Mouse (Mus musculus) embryonic facial prominence, embryonic 12.5 days (tissue): ENCODE measurements around the gene Htra1. TPM values are rescaled to one million over a fixed set of nuclear protein-coding genes. Genes with fewer than 3 reads are reported as not detected.
A peak's percentile ranks its signal among the peaks of the same experiment; 100 is the strongest.

Experiments used
- ATAC-seq: fragments of 200-750 bp; cut with Nextera tagmentation; 2 replicates; pipeline ENCODE4 v1.8.0; 2017; ENCODE audit not compliant: insufficient number of reproducible peaks, insufficient read depth, low FRiP score, low TSS enrichment
- H3K27ac ChIP-seq: fragments of 300-500 bp; sonication (generic); 2 replicates; pipeline ENCODE4 v1.5.1; 2016; ENCODE audit warnings: mild to moderate bottlenecking
- H3K27me3 ChIP-seq: fragments of 300-500 bp; sonication (generic); 2 replicates; pipeline ENCODE4 v1.6.1; 2016; ENCODE audit warnings: mild to moderate bottlenecking, moderate library complexity
- H3K36me3 ChIP-seq: fragments of 300-500 bp; sonication (generic); 2 replicates; pipeline ENCODE4 v1.6.1; 2016; ENCODE audit warnings: mild to moderate bottlenecking
- H3K4me1 ChIP-seq: fragments of 300-500 bp; sonication (generic); 2 replicates; pipeline ENCODE4 v1.6.1; 2016
- H3K4me2 ChIP-seq: fragments of 300-500 bp; sonication (generic); replicated peaks from 2 replicates; pipeline ENCODE4 v1.6.1; 2016; ENCODE audit warnings: mild to moderate bottlenecking, moderate library complexity
- H3K4me3 ChIP-seq: fragments of 300-500 bp; sonication (generic); 2 replicates; pipeline ENCODE4 v1.5.1; 2016; ENCODE audit warnings: mild to moderate bottlenecking
- H3K9ac ChIP-seq: fragments of 300-500 bp; sonication (generic); 2 replicates; pipeline ENCODE4 v1.6.1; 2016; ENCODE audit warnings: mild to moderate bottlenecking, moderate library complexity
- H3K9me3 ChIP-seq: fragments of 300-500 bp; sonication (generic); 2 replicates; pipeline ENCODE4 v1.6.1; 2016; ENCODE audit warnings: mild to moderate bottlenecking, moderate library complexity
- WGBS: fragments of 180-500 bp; shearing (Covaris S2); methylation state at CpG from one replicate; pipeline ENCODE4 v1.1.7; 2016; 5-methylcytosine and 5-hydroxymethylcytosine counted together
- polyA plus RNA-seq: library from polyadenylated mRNA; unstranded; fragments of >200 nt; fragmentation: Nextera tagmentation; extraction: Ambion mirVana; gene quantifications from 2 replicates; pipeline ENCODE4 v1.2.1, GENCODE M21; 2016

Gene Htra1
- polyA plus RNA-seq, result 11.6 and 16.2 TPM in 2 replicates

DNA sequence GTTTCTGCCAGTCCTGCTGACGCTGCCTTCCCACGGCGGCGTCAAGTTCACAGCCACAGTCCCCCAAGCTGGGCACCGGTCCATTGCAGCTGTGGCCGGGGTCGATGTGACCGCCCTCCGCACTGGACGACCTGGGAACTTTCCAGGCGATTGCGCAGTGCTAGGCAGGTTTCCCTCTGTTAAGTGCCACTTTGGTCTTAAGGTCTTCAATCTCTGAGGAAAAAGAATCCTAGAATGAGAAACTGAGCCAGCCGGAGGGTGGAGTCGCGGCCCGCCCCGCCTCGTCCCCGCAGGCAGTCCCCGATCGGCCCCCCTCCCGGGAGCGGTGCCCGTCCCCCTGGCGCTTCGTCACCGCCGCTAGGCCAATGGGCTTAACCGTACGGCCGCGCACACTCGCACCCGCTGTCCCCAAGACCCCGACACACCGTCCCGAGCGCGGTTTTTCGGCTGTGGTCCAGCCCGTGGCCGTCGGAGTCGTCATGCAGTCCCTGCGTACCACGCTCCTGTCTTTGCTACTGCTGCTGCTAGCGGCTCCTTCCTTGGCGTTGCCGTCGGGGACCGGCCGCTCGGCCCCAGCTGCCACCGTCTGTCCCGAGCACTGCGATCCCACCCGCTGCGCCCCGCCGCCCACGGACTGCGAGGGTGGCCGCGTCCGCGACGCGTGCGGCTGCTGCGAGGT lies at the start of gene Htra1:
Gene Htra1 (plus strand): TSS at position 319 of the 679 bp plus-strand sequence.
- H3K27me3 ChIP-seq, result peaks cover 72% of the 10 kb centered on the region
- under 1% methylated on average over 68 of the region's 70 CpGs for WGBS
- no peak within 1 kb of the TSS for H3K27ac ChIP-seq

DNA sequence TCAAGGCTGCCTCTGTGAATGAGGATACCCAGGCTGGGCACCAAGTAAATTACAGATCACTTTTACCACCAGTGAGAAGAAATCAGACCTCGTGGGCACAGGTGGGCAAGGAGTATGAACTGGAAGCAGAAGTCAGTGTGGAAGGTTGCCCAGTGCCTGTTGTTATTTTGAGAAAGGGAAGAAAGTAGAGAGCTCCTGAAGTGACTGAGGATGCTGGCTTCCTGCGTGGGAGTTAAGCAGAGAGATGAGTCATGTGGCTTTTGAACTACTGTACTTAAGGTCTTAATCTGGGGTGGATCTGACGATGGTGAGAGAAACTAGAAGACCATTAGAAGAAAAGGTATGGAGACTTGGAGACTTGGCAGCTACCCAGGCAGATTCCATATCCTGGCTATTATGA lies 49.7 kb upstream of the Htra1 start:
- H3K4me2 ChIP-seq, result no peak overlapping the region
- WGBS, result 88% methylated on average over 3 of the region's 3 CpGs
- H3K4me3 ChIP-seq, result no peak overlapping the region
- no peaks in the 10 kb centered on the region for H3K27me3 ChIP-seq
- no peaks in the 10 kb centered on the region for H3K36me3 ChIP-seq
- no peak for ATAC-seq
- H3K4me1 ChIP-seq, result no peaks in the 10 kb centered on the region
- no peaks in the 10 kb centered on the region for H3K9me3 ChIP-seq
- no peak overlapping the region for H3K9ac ChIP-seq
- no peak overlapping the region for H3K27ac ChIP-seq

More for the DNA sequence above, at the start of gene Htra1:
- Histone ChIP-seq H3K4me1 (peaks cover 10% of the 10 kb centered on the region), H3K9ac (peak within 1 kb of the TSS; percentile 50; the same call in 1 of the 2 replicates), H3K4me2 (peak within 1 kb of the TSS; percentile 79), H3K9me3 (no peaks in the 10 kb centered on the region), H3K4me3 (peak within 1 kb of the TSS; percentile 54), H3K36me3 (no peaks in the 10 kb centered on the region)
- peak; percentile 76 for ATAC-seq

DNA sequence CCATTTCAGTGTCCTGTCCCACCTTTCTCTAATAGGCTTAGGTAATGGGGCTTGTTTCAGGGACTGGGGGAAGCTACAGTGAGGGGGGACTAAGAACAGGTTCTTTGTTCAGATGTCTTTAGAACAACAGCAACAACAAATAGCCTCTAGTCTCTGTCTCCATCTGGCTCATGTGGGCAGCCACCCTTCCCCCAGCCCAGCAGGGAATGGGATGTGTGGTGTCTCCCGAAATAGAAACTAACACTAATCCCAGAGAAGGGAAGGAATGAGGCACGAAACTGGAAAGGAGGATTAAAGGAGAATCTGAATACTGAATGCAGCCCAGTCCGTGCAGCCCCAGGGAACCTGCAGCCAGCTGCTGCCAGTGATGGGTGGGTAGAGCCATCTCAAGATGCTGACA lies 48.0 kb upstream of the Htra1 start:
- H3K4me3 ChIP-seq, result no peak overlapping the region
- H3K4me1 ChIP-seq, result no peaks in the 10 kb centered on the region
- peaks cover 6% of the 10 kb centered on the region; the same call in 1 of the 2 replicates for H3K36me3 ChIP-seq
- no peaks in the 10 kb centered on the region for H3K27me3 ChIP-seq
- no peak overlapping the region for H3K9ac ChIP-seq
- 27% methylated on average over 3 of the region's 3 CpGs for WGBS
- H3K9me3 ChIP-seq, result no peaks in the 10 kb centered on the region
- H3K27ac ChIP-seq, result no peak overlapping the region
- ATAC-seq, result no peak
- H3K4me2 ChIP-seq, result no peak overlapping the region

DNA sequence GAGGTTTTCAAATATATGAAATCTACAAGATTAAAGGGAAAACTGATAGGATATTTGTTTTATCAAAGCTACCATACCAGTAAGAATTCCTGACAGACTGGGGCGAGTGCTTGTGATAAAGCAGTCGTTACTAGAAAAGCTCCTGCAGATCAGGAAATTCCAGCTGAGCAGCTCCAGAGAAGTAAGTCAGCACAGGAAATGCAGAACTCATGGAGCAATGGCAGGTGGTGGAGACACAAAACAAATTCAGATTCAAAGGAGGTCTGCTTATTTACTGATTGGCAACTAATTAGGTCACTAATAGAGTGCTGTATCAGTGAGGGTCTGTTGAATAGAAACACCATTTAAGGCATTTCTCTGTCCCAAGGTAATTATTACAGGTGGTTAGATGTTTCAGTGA lies 45.0 kb upstream of the Htra1 start:
- no peaks in the 10 kb centered on the region for H3K4me1 ChIP-seq
- ATAC-seq, result no peak
- H3K9me3 ChIP-seq, result no peaks in the 10 kb centered on the region
- H3K27ac ChIP-seq, result no peak overlapping the region
- WGBS, result 34% methylated on average over 2 of the region's 2 CpGs
- no peak overlapping the region for H3K4me3 ChIP-seq
- peaks cover 6% of the 10 kb centered on the region; the same call in 1 of the 2 replicates for H3K36me3 ChIP-seq
- H3K4me2 ChIP-seq, result no peak overlapping the region
- H3K9ac ChIP-seq, result no peak overlapping the region
- H3K27me3 ChIP-seq, result no peaks in the 10 kb centered on the region

DNA sequence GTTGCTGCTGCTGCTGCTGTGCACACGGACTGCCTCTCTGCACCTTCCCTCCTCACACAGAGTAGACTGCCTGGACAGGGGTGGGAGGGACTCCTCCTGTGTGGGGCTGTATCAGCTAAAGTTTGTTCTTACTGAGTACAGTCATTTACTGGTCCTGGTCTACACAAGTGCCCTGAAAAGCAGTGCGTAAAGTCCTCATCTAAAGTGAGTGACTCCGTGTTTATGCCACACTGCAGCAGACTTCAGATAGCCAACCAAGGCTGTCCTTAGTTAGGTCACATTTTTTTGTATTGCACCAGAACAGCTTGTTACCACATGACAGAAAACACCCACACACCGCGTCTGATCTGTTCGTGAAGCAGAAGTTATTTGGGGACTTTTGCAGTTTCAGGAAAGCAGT lies 42.9 kb upstream of the Htra1 start:
- Histone ChIP-seq H3K36me3 (peaks cover 6% of the 10 kb centered on the region; the same call in 1 of the 2 replicates), H3K27me3 (no peaks in the 10 kb centered on the region), H3K4me1 (no peaks in the 10 kb centered on the region), H3K9ac (no peak overlapping the region), H3K9me3 (no peaks in the 10 kb centered on the region), H3K4me3 (no peak overlapping the region), H3K27ac (no peak overlapping the region; the same call in 1 of the 2 replicates), H3K4me2 (no peak overlapping the region)
- ATAC-seq, result no peak
- 78% methylated on average over 6 of the region's 6 CpGs for WGBS

DNA sequence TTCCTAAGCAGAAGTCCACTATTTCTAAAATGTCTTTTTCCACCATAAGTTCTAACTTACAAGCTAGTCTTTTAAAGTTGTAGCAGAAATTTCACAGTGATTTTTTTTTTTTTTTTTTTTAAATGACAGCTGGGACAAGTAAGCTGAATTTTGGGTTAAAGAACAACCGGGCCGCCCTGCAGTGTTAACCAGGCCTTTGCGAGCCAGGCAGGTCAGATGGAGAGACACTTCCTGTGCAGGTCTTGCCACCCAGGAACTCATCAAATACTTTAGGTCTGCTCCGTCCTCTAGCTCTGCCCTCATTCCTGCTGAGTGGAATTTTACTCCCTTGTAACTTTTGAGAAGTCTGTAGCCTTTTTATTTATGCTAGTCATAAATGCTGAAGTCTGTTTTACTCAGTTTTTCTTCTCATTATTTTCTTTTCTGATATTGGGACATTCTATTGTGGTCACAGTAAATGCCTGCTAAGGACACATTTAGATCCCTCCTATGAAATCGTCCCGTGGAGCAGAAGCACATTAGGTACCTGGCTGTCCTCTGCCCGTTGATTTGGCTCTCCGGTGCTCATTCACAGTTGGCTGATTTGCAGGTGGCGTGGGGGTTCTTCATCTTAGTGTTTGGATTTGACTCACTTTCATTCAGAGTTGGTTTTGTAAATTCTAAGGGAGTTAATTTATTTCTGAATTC lies 40.8 kb upstream of the Htra1 start:
- H3K4me2 ChIP-seq, result no peak overlapping the region
- H3K27ac ChIP-seq, result no peak overlapping the region
- no peaks in the 10 kb centered on the region for H3K27me3 ChIP-seq
- H3K36me3 ChIP-seq, result peaks cover 13% of the 10 kb centered on the region; the same call in 1 of the 2 replicates
- WGBS, result 83% methylated on average over 9 of the region's 9 CpGs
- ATAC-seq, result no peak
- no peak overlapping the region for H3K9ac ChIP-seq
- no peaks in the 10 kb centered on the region for H3K9me3 ChIP-seq
- H3K4me1 ChIP-seq, result no peaks in the 10 kb centered on the region
- no peak overlapping the region for H3K4me3 ChIP-seq

DNA sequence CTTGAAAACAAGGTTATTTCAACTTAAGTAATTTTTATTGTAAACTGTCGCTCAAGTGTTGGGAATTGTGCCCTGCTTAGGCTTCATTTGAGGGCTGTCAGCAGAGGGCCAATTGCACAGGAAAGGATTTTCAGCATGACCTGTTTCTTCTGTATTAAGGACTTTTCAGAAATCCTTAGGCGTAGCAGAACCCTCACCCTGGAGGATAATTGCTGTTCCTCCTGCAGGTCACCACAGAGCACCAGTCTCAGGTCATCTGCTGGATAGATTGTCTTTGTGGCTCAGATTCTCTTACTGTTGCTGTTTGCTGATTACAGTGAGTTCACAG lies 40.3 kb upstream of the Htra1 start:
- Histone ChIP-seq H3K27me3 (no peaks in the 10 kb centered on the region), H3K4me3 (no peak overlapping the region), H3K36me3 (peaks cover 13% of the 10 kb centered on the region; the same call in 1 of the 2 replicates), H3K4me1 (no peaks in the 10 kb centered on the region), H3K9me3 (no peaks in the 10 kb centered on the region), H3K4me2 (no peak overlapping the region), H3K27ac (no peak overlapping the region), H3K9ac (no peak overlapping the region)
- 74% methylated on average over 2 of the region's 2 CpGs for WGBS
- ATAC-seq, result no peak

DNA sequence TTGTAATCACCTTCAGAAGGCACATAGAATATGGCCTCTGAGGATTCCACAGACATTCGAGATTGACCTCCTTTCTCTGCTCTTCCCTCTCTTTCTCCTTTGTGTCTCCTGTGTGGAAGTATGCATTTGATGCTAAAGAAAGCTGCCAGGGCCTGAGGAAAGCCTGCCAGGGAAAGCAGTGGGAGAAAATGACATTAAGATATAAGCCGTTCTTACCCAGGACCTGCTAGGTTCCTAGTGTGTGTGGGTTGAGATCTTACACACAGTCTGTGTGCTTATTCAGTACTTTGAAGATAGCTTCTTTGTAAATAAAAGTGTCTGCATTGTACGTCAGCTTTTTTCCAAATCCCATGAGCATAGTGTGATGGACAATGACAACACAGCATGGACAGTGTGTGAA lies 39.8 kb upstream of the Htra1 start:
- H3K4me2 ChIP-seq, result no peak overlapping the region
- H3K36me3 ChIP-seq, result peaks cover 13% of the 10 kb centered on the region; the same call in 1 of the 2 replicates
- H3K27me3 ChIP-seq, result no peaks in the 10 kb centered on the region
- no peak for ATAC-seq
- no peaks in the 10 kb centered on the region for H3K9me3 ChIP-seq
- H3K4me1 ChIP-seq, result no peaks in the 10 kb centered on the region
- 87% methylated on average over 3 of the region's 3 CpGs for WGBS
- H3K4me3 ChIP-seq, result no peak overlapping the region
- H3K27ac ChIP-seq, result no peak overlapping the region
- no peak overlapping the region for H3K9ac ChIP-seq

DNA sequence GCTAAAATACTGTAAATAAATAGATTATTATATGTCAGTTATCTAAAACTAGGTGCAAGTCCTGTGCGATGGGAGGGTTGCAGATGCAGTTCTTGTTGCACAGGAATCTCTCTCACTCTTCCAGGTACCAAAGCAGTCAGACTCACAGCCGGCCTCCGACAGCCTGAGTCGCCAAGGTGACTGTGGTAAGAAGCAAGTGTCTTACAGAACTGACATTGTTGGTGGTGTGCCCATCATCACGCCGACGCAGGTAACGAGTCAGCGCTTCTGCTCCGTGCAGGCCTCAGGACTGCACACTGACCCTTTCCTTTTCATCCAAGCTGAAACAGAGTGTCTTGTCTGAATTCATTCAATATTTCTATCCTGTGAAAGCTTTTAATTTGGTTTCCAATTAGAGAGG lies 38.7 kb upstream of the Htra1 start:
- 89% methylated on average over 10 of the region's 10 CpGs for WGBS
- Histone ChIP-seq H3K27me3 (no peaks in the 10 kb centered on the region), H3K9me3 (no peaks in the 10 kb centered on the region), H3K4me3 (no peak overlapping the region), H3K4me1 (no peaks in the 10 kb centered on the region), H3K36me3 (peaks cover 13% of the 10 kb centered on the region; the same call in 1 of the 2 replicates), H3K27ac (no peak overlapping the region), H3K9ac (no peak overlapping the region), H3K4me2 (no peak overlapping the region)
- ATAC-seq, result no peak

DNA sequence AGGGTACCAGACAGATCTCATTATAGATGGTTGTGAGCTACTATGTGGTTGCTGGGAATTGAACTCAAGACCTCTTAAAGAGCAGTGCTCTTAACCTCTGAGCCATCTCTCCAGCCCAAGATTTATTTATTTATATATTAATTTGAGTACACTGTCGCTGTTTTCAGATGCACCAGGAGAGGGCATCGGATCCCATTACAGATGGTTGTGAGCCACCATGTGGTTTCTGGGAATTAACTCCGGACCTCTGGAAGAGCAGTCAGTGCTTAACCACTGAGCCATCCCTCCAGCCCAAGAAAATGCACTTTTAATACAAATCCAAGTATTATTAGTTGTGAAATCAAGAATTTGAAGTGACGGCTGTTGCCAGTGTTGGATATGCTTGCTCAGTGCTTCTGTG lies 37.5 kb upstream of the Htra1 start:
- H3K9ac ChIP-seq, result no peak overlapping the region
- H3K9me3 ChIP-seq, result no peaks in the 10 kb centered on the region
- WGBS, result 81% methylated on average over 4 of the region's 4 CpGs
- H3K27ac ChIP-seq, result no peak overlapping the region
- peaks cover 7% of the 10 kb centered on the region; the same call in 1 of the 2 replicates for H3K36me3 ChIP-seq
- no peak overlapping the region for H3K4me3 ChIP-seq
- no peaks in the 10 kb centered on the region for H3K4me1 ChIP-seq
- ATAC-seq, result no peak
- no peaks in the 10 kb centered on the region for H3K27me3 ChIP-seq
- no peak overlapping the region for H3K4me2 ChIP-seq

DNA sequence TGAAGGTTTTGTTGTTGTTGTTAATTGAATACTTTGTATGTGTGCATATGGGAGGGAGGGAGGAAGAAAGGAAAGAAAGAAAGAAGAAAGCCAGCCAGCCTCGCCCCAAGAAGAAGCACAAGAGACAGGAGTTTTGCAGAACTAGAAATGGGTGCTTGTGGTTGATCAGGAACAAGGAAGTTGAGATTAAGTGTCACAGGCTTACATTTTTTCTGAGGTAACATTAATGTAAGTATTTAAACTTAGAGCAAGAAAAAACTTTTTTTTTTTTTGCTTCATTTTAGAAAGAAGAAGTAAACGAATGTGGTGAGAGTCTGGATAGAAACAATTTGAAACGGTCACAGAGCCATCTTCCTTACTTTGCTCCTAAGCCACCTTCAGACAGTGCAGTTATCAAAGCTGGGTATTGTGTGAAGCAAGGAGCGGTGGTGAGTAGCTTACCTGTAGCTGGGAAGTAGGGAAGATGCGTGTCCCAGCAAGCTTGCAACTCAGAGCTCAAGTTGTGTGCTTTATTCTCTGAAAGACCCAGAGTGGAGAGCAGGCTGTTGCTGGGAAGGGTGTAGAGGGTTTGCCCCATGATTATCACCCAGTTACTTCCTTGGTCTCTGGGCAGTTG lies 35.6 kb upstream of the Htra1 start:
- H3K4me3 ChIP-seq, result no peak overlapping the region
- no peak overlapping the region for H3K4me2 ChIP-seq
- no peak overlapping the region for H3K27ac ChIP-seq
- WGBS, result 89% methylated on average over 5 of the region's 5 CpGs
- no peak for ATAC-seq
- H3K9ac ChIP-seq, result no peak overlapping the region
- H3K9me3 ChIP-seq, result no peaks in the 10 kb centered on the region
- H3K27me3 ChIP-seq, result no peaks in the 10 kb centered on the region
- H3K4me1 ChIP-seq, result no peaks in the 10 kb centered on the region
- H3K36me3 ChIP-seq, result peaks cover 11% of the 10 kb centered on the region

DNA sequence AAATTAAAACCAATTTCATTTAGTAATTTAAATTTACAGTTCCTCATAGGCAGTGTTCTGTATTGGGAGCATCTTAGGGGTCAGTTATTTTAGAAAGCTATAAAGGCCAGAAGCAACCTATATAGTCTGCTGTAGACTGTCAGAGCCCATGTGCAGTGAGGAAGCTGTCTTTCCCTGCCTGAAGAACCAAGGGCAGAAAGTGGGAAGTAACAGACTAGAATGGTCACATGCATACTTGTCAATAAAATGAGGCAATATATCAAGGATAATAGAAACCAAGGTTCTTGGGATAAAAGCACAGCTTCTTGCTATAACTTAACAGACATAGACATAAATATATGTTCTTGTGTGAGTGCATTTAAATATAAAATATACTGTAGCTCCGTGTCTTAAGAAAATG lies 33.0 kb upstream of the Htra1 start:
- Histone ChIP-seq H3K9me3 (no peaks in the 10 kb centered on the region), H3K27ac (no peak overlapping the region), H3K4me1 (no peaks in the 10 kb centered on the region), H3K9ac (no peak overlapping the region), H3K27me3 (no peaks in the 10 kb centered on the region), H3K4me2 (no peak overlapping the region), H3K36me3 (peaks cover 11% of the 10 kb centered on the region), H3K4me3 (no peak overlapping the region)
- WGBS, result 88% methylated on average over 1 of the region's 1 CpGs
- no peak for ATAC-seq
